Mouse (Mus musculus) testis, adult 2 months (tissue): Measurements from ENCODE around the gene Cmc2. TPM values are rescaled to one million over a fixed set of nuclear protein-coding genes. Genes with fewer than 3 reads are reported as not detected.

Experiments
- H3K27ac ChIP-seq: fragments of 200-500 bp; 2 replicates; pipeline ENCODE4 v1.5.1; 2012; ENCODE audit warnings: low read depth, low read length; ENCODE audit not compliant: control insufficient read depth, insufficient read depth
- H3K27me3 ChIP-seq: fragments of 200-500 bp; 2 replicates; pipeline ENCODE4 v1.6.1; 2012; ENCODE audit warnings: mild to moderate bottlenecking, low read length, moderate library complexity; ENCODE audit not compliant: control insufficient read depth, insufficient read depth
- H3K36me3 ChIP-seq: fragments of 200-500 bp; 2 replicates; pipeline ENCODE4 v1.6.1; 2012; ENCODE audit warnings: mild to moderate bottlenecking, low read length; ENCODE audit not compliant: control insufficient read depth, insufficient read depth
- H3K4me1 ChIP-seq: fragments of 200-500 bp; 2 replicates; pipeline ENCODE4 v1.6.1; 2012; ENCODE audit warnings: low read length; ENCODE audit not compliant: control insufficient read depth, insufficient read depth
- H3K4me3 ChIP-seq: fragments of 200-500 bp; 2 replicates; pipeline ENCODE4 v1.5.1; 2012; ENCODE audit warnings: low read depth, mild to moderate bottlenecking, low read length, moderate library complexity, mixed read lengths; ENCODE audit not compliant: control insufficient read depth
- CTCF ChIP-seq: fragments of 200-500 bp; IDR thresholded peaks from 2 replicates; pipeline ENCODE4 v1.5.1; 2012; ENCODE audit warnings: low read depth, mild to moderate bottlenecking, inconsistent platforms, low read length, moderate library complexity; ENCODE audit not compliant: control insufficient read depth, insufficient read depth, insufficient replicate concordance
- POLR2A ChIP-seq: fragments of 200-500 bp; IDR thresholded peaks from 2 replicates; pipeline ENCODE4 v1.6.1; 2012; ENCODE audit warnings: low read depth, mild to moderate bottlenecking, inconsistent platforms, low read length, moderate library complexity; ENCODE audit not compliant: control insufficient read depth
- polyA plus RNA-seq: library from polyadenylated mRNA; depleted of rRNA; stranded (reverse); fragments of >200 nt; gene quantifications from 2 replicates; pipeline ENCODE4 v1.2.3, GENCODE M21; 2012

Gene Cmc2
- polyA plus RNA-seq, 1 experiment: 12.8 TPM

- TF ChIP-seq CTCF (no peak), POLR2A (no peak)
- Histone ChIP-seq H3K27me3 (no peaks in the 10 kb centered on the region), H3K4me3 (no peak overlapping the region), H3K27ac (no peak overlapping the region), H3K4me1 (no peaks in the 10 kb centered on the region), H3K36me3 (no peaks in the 10 kb centered on the region)
Measured at GRCm38 (mm10) chr8:116881396-116881795, 39.9 kb downstream of the Cmc2 start.

DNA sequence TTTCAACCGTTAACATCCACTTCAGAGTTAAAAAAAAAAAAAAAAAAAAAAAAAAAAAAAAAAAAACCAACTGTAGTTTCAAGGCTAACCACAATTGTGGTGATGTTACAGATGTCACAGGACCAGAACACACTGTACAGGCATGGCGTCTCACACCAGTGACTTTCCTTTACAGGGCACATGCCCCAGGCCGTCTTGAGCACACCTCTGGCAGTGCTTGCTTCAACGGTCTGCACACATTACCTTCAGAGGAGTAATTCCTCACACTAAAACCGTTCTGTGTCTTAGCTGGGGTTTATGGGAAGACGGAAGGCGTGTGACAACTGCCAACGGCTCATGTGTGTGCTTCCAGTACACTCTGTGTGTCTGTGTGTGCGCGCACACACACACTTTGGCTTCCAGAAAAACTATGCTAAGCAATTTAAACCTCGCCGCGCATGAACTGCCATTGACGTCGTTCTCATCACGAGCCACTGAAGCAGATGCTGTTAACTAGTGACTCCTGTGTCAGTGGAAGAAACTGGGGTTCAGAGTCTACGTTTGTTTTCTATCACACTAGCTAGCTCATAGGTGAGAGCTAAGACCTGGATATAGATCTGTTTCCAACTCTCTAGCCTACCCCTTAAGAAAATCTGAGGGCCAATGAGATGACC is 45.3 kb downstream of the Cmc2 start:
- Histone ChIP-seq H3K4me3 (no peak overlapping the region), H3K4me1 (peaks cover 3% of the 10 kb centered on the region), H3K27me3 (no peaks in the 10 kb centered on the region), H3K36me3 (no peaks in the 10 kb centered on the region), H3K27ac (no peak overlapping the region)
- TF ChIP-seq CTCF: no peak
- TF ChIP-seq POLR2A: no peak

DNA sequence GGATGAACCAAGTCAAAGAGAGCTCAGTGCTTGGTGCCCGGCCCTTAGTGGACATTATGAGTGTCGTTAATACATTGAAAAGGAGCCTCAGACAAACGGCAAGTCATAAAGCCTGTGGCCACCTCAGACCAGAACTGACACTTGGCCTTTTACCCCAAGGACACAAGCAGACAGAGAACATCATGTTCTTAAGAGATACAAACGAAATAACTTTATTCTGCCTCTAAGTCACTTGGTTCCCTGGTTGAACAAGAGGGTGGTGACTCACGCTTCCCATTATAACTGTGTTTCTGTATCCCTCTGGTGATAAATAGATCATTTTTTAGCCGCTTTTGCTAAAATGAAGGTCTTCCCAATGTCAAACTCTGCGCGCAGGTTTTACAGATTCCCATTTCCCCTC is 47.3 kb downstream of the Cmc2 start:
- Histone ChIP-seq H3K27ac (peak overlapping the region; percentile 87), H3K4me1 (peaks cover 3% of the 10 kb centered on the region), H3K36me3 (no peaks in the 10 kb centered on the region), H3K4me3 (no peak overlapping the region), H3K27me3 (no peaks in the 10 kb centered on the region)
- TF ChIP-seq POLR2A: no peak
- TF ChIP-seq CTCF: no peak

DNA sequence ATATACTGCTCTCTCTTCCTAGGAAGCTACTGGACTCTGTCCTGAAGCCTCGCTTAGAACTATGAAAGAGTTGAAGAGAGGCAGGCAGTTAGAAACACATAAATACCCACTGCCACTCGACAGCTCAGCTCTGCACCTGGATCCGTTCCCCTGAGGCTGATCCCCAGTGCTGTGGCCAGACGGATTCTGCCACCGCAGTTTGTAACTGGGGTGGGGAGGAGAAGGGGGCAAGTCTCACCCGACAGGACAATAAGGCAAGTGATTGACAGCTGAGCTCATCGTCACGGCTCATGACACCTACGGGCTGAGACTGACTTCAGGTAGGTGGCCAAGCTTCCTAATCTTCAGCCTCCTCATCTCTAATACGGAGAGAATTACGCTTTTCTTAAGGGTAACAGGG is 47.7 kb downstream of the Cmc2 start:
- TF ChIP-seq CTCF (no peak), POLR2A (no peak)
- H3K27ac ChIP-seq: peak overlapping the region; percentile 87
- no peak overlapping the region for H3K4me3 ChIP-seq
- peaks cover 3% of the 10 kb centered on the region for H3K4me1 ChIP-seq
- no peaks in the 10 kb centered on the region for H3K36me3 ChIP-seq
- no peaks in the 10 kb centered on the region for H3K27me3 ChIP-seq

DNA sequence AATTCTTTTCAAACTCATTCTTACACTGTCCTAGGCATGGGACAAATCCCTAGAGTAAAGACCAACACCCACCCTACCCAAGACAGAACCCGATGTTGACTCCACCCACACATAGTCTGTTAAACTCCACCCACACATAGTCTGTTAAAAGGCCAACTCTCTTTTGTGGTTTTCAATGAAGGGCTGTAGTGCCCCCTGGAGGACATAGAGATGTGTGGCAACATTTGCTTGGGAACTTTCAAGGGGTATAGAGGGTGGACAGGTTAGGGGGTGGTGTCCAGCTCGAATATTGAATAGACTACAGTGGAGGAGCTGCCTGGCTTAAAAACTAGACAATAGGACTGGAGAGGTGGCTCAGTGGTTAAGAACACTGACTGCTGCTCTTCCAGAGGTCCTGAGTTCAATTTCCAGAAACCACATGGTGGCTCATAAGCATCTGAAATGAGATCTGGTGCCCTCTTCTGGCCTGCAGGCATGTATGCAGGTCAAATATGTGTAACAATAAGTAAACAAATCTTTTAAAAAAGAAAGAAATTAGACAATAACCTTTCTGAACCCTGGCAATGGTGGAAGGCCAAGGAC is 48.4 kb downstream of the Cmc2 start:
- H3K27me3 ChIP-seq: no peaks in the 10 kb centered on the region
- H3K27ac ChIP-seq: peak overlapping the region; percentile 87; the same call in 1 of the 2 replicates
- H3K4me3 ChIP-seq: no peak overlapping the region
- peaks cover 3% of the 10 kb centered on the region for H3K4me1 ChIP-seq
- no peaks in the 10 kb centered on the region for H3K36me3 ChIP-seq
- TF ChIP-seq CTCF (no peak), POLR2A (no peak)

GRCm38 (mm10) chr8:116868699-116869098 is 52.6 kb downstream of the Cmc2 start:
- Histone ChIP-seq H3K27ac (no peak overlapping the region), H3K4me1 (peaks cover 4% of the 10 kb centered on the region), H3K4me3 (no peak overlapping the region), H3K36me3 (no peaks in the 10 kb centered on the region), H3K27me3 (no peaks in the 10 kb centered on the region)
- TF ChIP-seq CTCF: peak; percentile 56; the same call in 1 of the 2 replicates
- no peak for TF ChIP-seq POLR2A

DNA sequence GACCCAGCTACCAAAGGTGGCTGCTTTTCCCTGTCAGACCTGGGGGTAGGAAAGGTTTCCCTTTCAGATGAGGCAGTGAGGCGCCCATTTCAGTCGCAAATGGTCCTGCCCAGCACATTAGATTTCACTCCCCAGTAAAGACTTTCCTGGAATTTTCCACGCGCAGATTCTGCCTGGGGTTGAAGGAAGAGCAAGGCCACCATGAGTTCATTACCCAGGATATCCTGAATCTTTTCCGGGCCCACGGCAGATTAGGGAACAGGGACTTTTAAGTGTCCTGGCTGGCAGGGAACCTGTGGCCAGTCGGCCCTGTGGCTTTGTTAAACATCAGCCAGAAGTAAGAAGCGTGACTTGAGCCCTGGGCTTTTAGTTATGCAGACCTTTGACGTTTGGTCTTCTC is 53.9 kb downstream of the Cmc2 start:
- H3K27ac ChIP-seq: no peak overlapping the region
- no peaks in the 10 kb centered on the region for H3K36me3 ChIP-seq
- H3K27me3 ChIP-seq: no peaks in the 10 kb centered on the region
- no peak overlapping the region for H3K4me3 ChIP-seq
- peaks cover 6% of the 10 kb centered on the region for H3K4me1 ChIP-seq
- TF ChIP-seq POLR2A: no peak
- TF ChIP-seq CTCF: no peak
